Mouse (Mus musculus) CH12.LX (cell line): ENCODE results near the gene Pigr. TPM values are rescaled to one million over a fixed set of nuclear protein-coding genes. Genes with fewer than 3 reads are reported as not detected.

Experiments used
- DNase-seq: peaks from one replicate; pipeline ENCODE4 v3.0.0-alpha.2; 2013; ENCODE audit errors: extremely low read depth
- H3K27ac ChIP-seq: 2 replicates; pipeline ENCODE4 v1.5.1; 2012; ENCODE audit warnings: low read depth, mild to moderate bottlenecking, control low read depth, moderate library complexity; ENCODE audit not compliant: insufficient read depth
- H3K27me3 ChIP-seq: replicated peaks from 2 replicates; pipeline ENCODE3; 2012; ENCODE audit warnings: inconsistent platforms
- H3K36me3 ChIP-seq, 2 experiments: replicated peaks in 1 of 2; 2 replicates each; pipeline versions ENCODE3 to v1.6.1; 2012; ENCODE audit warnings: inconsistent platforms in 1 of 2, low read length in 1 of 2, mild to moderate bottlenecking in 1 of 2, mixed read lengths in 1 of 2, moderate library complexity in 1 of 2; ENCODE audit not compliant: control insufficient read depth in 1 of 2, insufficient read depth in 1 of 2
- H3K4me1 ChIP-seq, 2 experiments: 2 replicates each; pipeline ENCODE4 v1.6.1; 2012; ENCODE audit warnings: inconsistent platforms in 1 of 2, moderate library complexity in 1 of 2; ENCODE audit not compliant: insufficient read depth in 2 of 2, control insufficient read depth in 1 of 2
- H3K4me2 ChIP-seq: 2 replicates; pipeline ENCODE4 v1.6.1; 2012; ENCODE audit warnings: low read depth, mild to moderate bottlenecking, control low read depth; ENCODE audit not compliant: poor library complexity, insufficient read depth, severe bottlenecking
- H3K4me3 ChIP-seq, 3 experiments: fragments of 150-350 bp in 1 of 3; sonication (generic) in 1 of 3; replicated peaks in 1 of 3; 2 replicates each; pipeline versions ENCODE3 to v1.5.1; 2011 to 2012; ENCODE audit warnings: low read depth in 2 of 3, low read length in 2 of 3, mild to moderate bottlenecking in 2 of 3, moderate library complexity in 2 of 3, control low read depth in 1 of 3, improper control_type of control experiment in 1 of 3, inconsistent platforms in 1 of 3, mixed read lengths in 1 of 3; ENCODE audit not compliant: poor library complexity in 1 of 3
- H3K79me2 ChIP-seq: replicated peaks from 2 replicates; pipeline ENCODE4 v1.6.1; 2012; ENCODE audit warnings: mild to moderate bottlenecking, moderate library complexity; ENCODE audit not compliant: control insufficient read depth, poor library complexity, insufficient read depth, severe bottlenecking; ENCODE audit errors: extremely low read depth
- H3K9ac ChIP-seq: 2 replicates; pipeline ENCODE4 v1.6.1; 2012; ENCODE audit warnings: low read depth, mild to moderate bottlenecking, control low read depth, moderate library complexity; ENCODE audit not compliant: insufficient read depth
- H3K9me3 ChIP-seq: replicated peaks from 2 replicates; pipeline ENCODE3; 2012; ENCODE audit warnings: low read length, inconsistent platforms, mixed read lengths
- BHLHE40 ChIP-seq: IDR thresholded peaks from 2 replicates; pipeline ENCODE4 v1.6.1; 2011; ENCODE audit warnings: mild to moderate bottlenecking, low read depth, low read length, improper control_type of control experiment
- CHD1 ChIP-seq: IDR thresholded peaks from 2 replicates; pipeline ENCODE4 v1.6.1; 2012; ENCODE audit warnings: low read depth, low read length, improper control_type of control experiment, inconsistent platforms
- IRF4 ChIP-seq: IDR thresholded peaks from 2 replicates; pipeline ENCODE4 v1.6.1; 2014; ENCODE audit warnings: low read depth, mild to moderate bottlenecking, inconsistent platforms, low read length, improper control_type of control experiment
- JUND ChIP-seq: conservative IDR thresholded peaks from 2 replicates; pipeline ENCODE4 v1.6.1; 2011; ENCODE audit warnings: low read depth, low read length, improper control_type of control experiment
- MAZ ChIP-seq: IDR thresholded peaks from 2 replicates; pipeline ENCODE4 v1.6.1; 2012; ENCODE audit warnings: low read depth, mild to moderate bottlenecking, inconsistent platforms, low read length, improper control_type of control experiment, moderate library complexity
- NRF1 ChIP-seq: IDR thresholded peaks from 2 replicates; pipeline ENCODE4 v1.6.1; 2014; ENCODE audit warnings: low read depth, mild to moderate bottlenecking, inconsistent platforms, low read length, improper control_type of control experiment, moderate library complexity
- PAX5 ChIP-seq: IDR thresholded peaks from 2 replicates; pipeline ENCODE4 v1.6.1; 2012; ENCODE audit warnings: low read length, inconsistent platforms, mixed read lengths
- POLR2A ChIP-seq: IDR thresholded peaks from 2 replicates; pipeline ENCODE4 v1.6.1; 2011; ENCODE audit warnings: low read depth, mild to moderate bottlenecking, improper control_type of control experiment, low read length
- POLR2AphosphoS2 ChIP-seq: IDR thresholded peaks from 2 replicates; pipeline ENCODE4 v1.6.1; 2011; ENCODE audit warnings: low read depth, low read length, improper control_type of control experiment
- SIN3A ChIP-seq: IDR thresholded peaks from 2 replicates; pipeline ENCODE4 v1.6.1; 2012; ENCODE audit warnings: low read length, improper control_type of control experiment, inconsistent platforms
- TBP ChIP-seq: conservative IDR thresholded peaks from 2 replicates; pipeline ENCODE4 v1.6.1; 2011; ENCODE audit warnings: low read depth, low read length, improper control_type of control experiment
- UBTF ChIP-seq: IDR thresholded peaks from 2 replicates; pipeline ENCODE4 v1.6.1; 2012; ENCODE audit warnings: low read depth, mild to moderate bottlenecking, inconsistent platforms, low read length, improper control_type of control experiment, moderate library complexity
- USF1 ChIP-seq: IDR thresholded peaks from 2 replicates; pipeline ENCODE4 v1.6.1; 2014; ENCODE audit warnings: low read depth, mild to moderate bottlenecking, inconsistent platforms, low read length, improper control_type of control experiment
- USF2 ChIP-seq: conservative IDR thresholded peaks from 2 replicates; pipeline ENCODE4 v1.6.1; 2011; ENCODE audit warnings: low read depth, low read length, improper control_type of control experiment
- ZKSCAN1 ChIP-seq: IDR thresholded peaks from 2 replicates; pipeline ENCODE4 v1.6.1; 2012; ENCODE audit warnings: low read depth, inconsistent platforms, low read length, improper control_type of control experiment, borderline replicate concordance
- dilution Hi-C: fragments of 300-500 bp; cut with MboI; formaldehyde crosslinking; loops from 2 replicates; pipeline ENCODE4 v1.14.3; 2020; ENCODE audit warnings: low sequenced_read_pairs; ENCODE audit not compliant: extremely low pct_unique_long_range_greater_than_20kb, extremely low pct_ligation_motif_present
- in situ Hi-C: fragments of 300-500 bp; cut with MboI; formaldehyde crosslinking; loops from 3 replicates; pipeline ENCODE4 v1.14.3; 2019; ENCODE audit warnings: low sequenced_read_pairs, low pct_ligation_motif_present, low pct_unique_long_range_greater_than_20kb, mixed read lengths
- polyA plus RNA-seq: library from polyadenylated mRNA; unstranded; fragments of >175 nt; gene quantifications from 2 replicates; pipeline ENCODE4 v1.2.1, GENCODE M21; 2012; ENCODE audit warnings: low read depth; ENCODE audit not compliant: insufficient read length
- total RNA-seq, 2 experiments: library from RNA; depleted of rRNA; stranded (reverse); fragments of 300-350 nt in 1 of 2; fragments of >200 nt in 1 of 2; gene quantifications; 2 replicates each; pipeline ENCODE4 v1.2.3; 2012 to 2014

Gene Pigr
- total and polyA plus RNA-seq, 3 experiments, result 0.04 to 0.21 TPM; not detected in 1

GRCm38 (mm10) chr1:130844516-130844915 lies 18.0 kb downstream of the Pigr start:
- in situ Hi-C loops, result no loop called here
- no peaks in the 10 kb centered on the region for H3K27me3 ChIP-seq
- no peaks in the 10 kb centered on the region for H3K79me2 ChIP-seq
- H3K27ac ChIP-seq, result no peak overlapping the region
- H3K4me3 ChIP-seq, result no peak overlapping the region
- H3K4me2 ChIP-seq, result no peak overlapping the region
- no peaks in the 10 kb centered on the region for H3K9me3 ChIP-seq
- H3K9ac ChIP-seq, result no peak overlapping the region
- dilution Hi-C loops, result no loop called here
- TF ChIP-seq USF2 (no peak), POLR2AphosphoS2 (no peak), UBTF (no peak), ZKSCAN1 (no peak), PAX5 (no peak), USF1 (no peak), TBP (no peak), SIN3A (no peak), CHD1 (no peak), NRF1 (no peak), POLR2A (no peak), JUND (no peak)
- no peak for DNase-seq
- H3K4me1 ChIP-seq, result peaks cover 4 to 26% of the 10 kb centered on the region in 2 experiments; a peak in 3 of 4 replicates
- no peaks in the 10 kb centered on the region for H3K36me3 ChIP-seq

DNA sequence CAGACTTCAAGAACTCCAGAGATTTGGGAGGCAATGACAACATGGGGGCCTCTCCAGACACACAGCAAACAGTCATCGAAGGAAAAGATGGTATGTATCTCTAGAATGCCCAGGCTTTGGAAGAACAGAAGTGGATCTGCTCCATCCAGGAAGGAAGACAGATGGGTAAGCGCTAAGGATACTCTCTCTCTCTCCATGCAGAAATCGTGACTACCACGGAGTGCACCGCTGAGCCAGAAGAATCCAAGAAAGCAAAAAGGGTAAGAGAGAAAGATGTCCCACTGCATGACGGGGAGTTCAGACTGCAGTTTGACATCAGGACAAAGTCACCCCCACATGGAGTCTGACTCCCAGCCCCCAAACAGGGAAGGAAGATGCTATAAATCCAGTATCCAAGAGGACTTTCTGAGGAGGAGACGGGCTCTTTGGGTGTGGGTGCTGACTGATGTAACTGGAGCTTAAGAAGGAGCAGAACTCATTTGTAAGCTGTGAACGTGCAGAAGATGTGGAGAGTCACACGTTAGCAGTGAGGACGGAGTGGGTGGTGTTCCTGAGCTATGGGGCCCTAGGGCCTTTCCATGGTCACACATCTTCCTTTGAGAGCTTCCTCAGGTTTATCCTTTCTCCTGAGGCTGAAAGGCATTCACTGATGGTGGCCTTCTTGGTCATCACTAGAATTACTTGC lies 23.2 kb downstream of the Pigr start:
- no peaks in the 10 kb centered on the region for H3K9me3 ChIP-seq
- dilution Hi-C loops, result no loop called here
- H3K4me3 ChIP-seq, result no peak overlapping the region
- H3K4me1 ChIP-seq, result peaks cover 17 to 57% of the 10 kb centered on the region in 2 experiments
- no peak overlapping the region for H3K4me2 ChIP-seq
- TF ChIP-seq MAZ (0 out of 2 replicates have a peak, but pooled peaks have one; percentile 6), IRF4 (no peak), SIN3A (no peak), BHLHE40 (peak; percentile 56)
- TF ChIP-seq, all 38 proteins: peak for 2
- Histone ChIP-seq H3K36me3 (no peaks in the 10 kb centered on the region), H3K27ac (peak overlapping the region; percentile 31; the same call in 1 of the 2 replicates), H3K27me3 (peaks cover 2% of the 10 kb centered on the region), H3K9ac (no peak overlapping the region), H3K79me2 (no peaks in the 10 kb centered on the region)
- DNase-seq, result no peak
- in situ Hi-C loops, result no loop called here
